Mouse (Mus musculus) urinary bladder, postnatal 25 days (tissue): Measurements from ENCODE around the gene Sv2a.
"Not testable (repeated sequence)": the region's sequence is repeated elsewhere in the genome, so short reads cannot be mapped to it uniquely, and the experiment has no call there.

Experiments used
- DNase-seq: peaks from one replicate; pipeline ENCODE4 v3.0.0; 2022; ENCODE audit warnings: low spot score

The Sv2a gene

DNA sequence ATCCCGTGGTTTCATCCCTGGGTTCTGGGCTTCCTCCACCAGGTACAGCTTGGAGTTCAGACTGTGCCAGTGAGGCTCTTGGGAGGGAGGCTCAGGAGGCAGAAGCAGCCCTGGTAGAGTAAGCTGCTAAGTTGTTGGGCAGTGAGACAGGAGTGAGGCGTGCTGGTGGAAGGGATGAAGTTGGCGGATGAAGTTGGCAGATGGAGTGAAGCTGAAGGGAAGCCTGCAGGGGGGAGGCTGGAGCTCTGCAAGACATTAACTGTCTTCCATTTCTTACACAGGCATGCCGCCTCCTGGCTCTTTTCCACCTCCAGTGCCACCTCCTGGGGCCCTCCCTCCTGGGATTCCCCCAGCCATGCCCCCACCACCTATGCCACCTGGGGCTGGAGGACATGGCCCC is 6.9 kb upstream of the Sv2a start:
- DNase-seq = not testable (repeated sequence)

DNA sequence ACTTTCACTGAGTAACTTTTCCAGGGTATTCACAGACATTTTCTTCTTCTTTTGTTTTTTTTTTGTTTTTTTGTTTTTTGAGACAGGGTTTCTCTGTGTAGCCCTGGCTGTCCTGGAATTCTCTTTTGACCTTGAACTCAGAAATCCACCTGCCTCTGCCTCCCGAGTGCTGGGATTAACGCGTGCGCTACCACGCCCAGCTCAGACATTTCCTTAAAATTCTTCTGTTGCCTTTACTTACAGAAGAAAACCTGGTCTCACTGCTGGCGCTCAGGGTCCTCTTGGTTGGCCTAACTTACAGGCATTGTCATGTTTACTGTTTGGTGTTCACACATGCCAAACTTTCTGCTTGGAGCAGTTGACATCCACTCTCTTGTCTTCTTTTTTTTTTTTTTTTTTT is 5.7 kb upstream of the Sv2a start:
- no peak for DNase-seq

DNA sequence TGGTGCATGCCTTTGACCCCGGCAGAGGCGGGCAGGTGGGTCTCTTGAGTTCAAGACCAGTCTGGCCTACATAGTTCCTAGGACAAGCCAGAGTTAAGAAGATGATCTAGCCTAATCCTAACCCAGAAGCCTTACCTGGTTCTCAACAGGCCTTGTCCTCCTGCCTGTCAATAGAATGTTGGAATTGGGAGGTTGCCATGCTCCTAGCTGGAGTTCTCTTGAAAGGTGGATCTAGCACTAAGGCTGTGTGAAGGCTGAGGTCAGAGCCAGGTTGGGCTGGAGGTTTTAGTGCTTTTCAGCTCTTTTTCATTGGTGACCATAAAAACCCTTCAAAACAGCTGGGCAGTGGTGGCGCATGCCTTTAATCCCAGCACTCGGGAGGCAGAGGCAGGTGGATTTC is 2.5 kb upstream of the Sv2a start:
- no peak for DNase-seq

DNA sequence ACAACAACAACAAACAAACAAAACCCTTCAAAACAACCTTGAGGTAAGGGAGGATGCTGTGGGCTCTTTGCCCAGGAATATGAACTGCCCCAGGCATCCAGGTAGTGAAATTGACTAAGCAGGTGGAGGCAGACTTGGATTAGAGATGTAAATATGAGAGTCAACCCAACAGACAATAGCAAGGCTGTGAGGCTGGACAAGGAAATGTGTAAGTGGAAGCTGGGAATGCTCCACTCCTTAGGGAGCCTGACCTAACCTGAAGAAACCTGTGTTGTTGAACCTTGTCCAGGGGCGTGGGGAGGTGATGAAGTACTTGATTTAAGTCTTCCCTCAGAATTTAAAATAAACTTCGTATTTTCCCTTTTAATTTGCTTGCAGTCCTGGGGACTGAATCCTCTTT is 2.0 kb upstream of the Sv2a start:
- DNase-seq = no peak

DNA sequence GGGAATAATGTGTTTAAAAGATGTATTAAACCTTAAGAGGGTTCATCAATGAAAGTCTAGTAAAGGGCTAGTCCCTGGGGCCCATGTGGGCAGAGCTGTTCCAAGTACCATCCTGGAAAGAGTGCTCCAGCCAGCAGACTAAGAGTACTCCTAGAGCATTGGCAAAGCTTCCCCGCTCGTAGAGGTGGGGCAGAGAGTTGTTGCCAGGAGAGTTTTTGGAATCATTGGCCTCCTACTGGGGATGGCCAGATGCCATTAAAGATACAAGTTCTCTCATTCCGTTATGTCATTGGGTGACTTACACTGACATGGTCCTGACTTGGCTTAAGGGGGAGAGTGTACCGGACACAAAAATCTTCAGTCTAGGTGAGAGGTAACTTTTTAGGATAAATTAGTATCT is 1.4 kb upstream of the Sv2a start:
- DNase-seq = no peak

DNA sequence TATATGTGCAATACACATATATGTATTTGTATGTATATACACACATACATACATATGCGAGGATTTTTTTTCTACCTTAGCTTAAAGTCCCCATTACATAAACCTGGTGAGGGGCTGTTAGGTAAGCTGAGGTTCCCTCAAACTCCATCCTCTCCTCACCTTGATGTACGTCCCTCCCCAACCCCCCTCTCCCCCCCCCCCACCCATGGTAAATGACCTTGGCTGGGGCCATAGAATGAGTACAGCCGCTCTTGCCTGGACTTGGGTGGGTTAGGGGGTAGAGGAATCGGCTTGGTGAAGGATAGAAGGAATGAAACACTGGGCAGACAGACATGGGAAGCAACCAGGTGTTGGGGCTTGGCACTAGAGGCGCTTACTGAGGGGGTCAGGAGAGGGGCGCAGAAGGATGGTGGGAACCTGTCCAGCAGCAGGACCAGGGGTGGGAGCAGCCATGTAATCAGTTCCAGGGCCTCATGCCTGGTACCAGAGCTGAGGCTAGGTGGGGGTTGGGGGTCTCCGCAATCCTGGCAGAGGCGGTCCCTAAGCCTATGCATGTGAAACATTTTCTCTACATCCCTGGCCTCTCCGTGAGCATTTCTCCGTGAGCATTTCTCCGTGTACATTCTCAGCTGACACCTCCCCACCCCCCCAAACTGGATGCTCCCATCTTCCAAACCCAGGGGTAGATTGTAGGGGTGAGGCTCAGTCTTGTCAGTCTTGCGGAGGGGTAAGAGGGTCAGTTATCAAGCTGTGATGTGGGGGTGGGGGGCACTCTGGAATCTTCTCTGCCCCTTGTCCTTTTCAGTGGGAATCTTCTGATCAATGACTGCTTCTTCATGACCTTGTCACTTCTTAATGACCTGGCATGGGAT is 795 bp downstream of the Sv2a start:
- no peak for DNase-seq

DNA sequence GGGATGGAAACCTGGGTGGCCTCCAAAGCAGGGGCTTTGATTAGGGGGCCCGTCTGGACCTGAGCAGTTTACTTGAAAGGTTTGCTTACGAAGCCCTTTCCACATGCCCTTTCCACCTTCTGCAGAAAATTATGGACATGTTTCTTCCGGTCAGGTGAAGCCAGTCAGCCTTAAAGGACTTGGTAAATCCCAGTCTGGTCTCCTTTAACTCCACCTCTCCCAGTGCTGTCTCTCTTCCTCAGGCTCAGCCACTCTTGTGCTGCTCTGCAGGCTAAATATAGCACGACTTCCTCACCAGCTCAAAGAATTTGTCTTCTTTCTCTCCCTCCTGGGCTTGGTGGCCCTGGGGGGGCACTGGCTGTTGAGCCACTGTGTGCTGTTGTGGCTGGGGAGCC is 1.4 kb downstream of the Sv2a start:
- DNase-seq = no peak

DNA sequence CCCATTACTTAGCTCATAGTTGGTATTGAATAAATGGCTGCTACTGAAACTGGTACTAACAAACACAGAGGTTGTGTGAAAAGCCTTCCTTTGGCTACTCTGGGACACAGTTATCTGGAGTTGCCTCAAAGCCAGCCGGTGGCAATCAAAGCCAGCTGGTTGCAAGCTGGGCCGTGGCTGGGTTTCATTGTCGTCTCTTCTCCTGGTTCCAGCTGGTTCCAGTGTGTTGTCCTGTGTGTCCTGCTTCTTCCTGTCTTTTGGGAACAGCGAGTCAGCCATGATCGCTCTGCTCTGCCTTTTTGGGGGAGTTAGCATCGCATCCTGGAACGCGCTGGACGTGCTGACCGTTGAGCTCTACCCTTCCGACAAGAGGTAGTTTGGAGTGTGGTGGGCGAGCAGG is 12.0 kb downstream of the Sv2a start:
- DNase-seq = no peak

DNA sequence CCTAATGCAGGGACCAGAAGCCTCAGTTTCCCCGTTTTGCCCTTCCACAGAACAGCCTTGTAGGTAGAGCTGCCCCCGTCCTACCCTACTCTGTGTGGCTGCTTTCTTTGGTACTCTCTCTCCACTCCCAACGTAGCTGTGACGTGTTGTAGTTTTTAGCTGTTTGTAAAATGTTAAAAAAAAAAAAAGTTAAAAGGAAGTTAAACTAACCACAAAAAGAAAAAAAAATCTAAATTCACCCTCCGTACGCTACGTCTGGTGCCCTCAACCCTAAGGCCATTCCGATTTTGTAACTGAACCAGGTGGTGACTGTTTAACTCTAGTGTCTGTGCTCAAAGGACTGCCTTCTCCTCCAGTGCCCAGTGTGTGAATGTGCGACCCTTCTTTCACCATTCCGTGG is 14.0 kb downstream of the Sv2a start:
- DNase-seq = no peak

DNA sequence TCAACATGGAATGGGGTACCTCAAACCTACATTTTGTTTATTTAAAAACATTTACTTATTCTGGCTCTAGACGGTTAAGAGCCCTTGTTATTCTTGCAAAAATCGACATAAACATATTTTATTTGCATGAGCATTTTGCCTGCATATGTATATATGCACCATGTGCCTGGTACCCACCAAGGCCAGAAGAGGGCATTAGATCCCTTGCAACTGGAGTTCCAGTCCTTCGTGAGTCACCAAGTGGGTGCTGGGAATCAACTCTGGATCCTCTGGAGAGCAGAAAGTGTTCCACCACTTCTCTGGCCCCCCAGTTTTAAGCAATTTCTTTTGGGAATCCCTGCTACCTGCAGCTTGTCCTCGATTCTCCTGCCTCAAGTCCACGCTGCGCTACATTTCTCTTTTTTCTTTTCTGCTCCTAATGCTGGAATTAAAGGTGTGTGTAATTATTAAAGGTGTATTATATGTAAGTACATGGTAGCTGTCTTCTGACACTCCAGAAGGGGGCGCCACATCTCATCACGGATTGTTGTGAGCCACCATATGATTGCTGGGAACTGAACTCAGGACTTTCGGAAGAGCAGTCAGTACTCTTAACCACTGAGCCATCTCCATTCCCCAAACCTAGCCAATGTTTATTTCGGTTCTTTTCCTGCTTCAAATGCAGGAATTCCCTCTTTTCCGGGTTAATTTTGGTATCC is 14.8 kb downstream of the Sv2a start:
- no peak for DNase-seq

DNA sequence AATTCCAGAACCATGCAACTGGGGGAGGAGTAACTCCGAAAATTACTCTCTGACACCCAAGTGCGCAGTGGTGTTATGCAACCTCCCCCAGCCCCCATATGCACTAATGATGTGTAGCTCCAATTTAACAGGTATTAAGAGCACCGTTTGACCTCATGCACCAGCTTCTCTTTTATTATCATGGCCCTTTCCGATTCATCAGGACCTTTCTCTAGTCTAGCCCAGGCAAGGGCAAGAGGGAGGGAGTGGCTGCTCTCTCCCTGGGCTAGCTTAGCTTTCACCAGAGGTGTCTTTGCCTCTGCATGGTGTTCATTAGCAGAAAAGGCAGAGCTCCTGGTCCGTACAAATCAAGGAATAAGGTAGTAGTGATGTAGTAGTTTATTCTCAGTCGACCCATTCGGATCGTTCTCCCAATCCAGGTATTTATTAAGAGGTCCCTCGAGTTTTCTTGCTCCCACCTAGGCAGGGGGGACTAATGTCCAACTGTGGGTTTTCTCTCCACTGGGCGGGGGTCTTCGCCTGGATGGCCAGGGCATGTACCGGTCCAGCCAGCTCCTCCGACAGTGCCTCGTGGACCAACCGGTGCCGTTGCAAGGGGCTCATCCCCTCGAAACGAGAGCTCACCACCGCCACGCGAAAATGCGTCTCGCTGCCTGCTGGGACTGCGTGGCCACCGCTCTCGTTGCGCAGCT is 15.6 kb downstream of the Sv2a start:
- no peak for DNase-seq

DNA sequence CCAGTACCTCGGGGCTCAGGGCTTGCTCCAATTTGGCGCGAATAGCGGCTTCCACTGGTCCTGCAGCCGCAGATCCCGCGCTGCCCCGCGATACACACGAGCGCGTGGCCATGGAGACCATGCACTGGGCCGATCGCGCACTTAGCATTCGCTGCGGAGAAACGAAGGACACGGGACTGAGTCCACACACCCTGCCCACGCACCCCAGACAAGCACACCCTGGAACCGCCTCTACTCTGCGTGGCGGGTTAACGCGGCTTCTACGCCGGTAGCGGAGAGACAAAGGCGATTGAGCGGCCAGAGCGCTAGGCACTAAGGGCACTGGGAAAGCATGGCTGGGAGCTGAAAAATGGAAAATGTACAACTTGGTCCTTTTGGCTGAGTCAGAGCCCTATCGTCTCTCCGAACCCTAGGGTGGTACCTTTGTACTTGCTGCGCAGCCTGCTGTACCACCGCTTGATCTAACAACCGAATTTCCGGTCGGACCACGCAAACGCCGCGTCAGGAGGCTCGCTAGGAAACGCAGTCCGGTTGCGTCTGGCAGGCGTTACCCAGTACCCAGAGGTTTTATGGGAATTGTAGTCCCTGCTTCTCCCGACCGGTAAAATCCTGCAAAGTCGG is 16.3 kb downstream of the Sv2a start:
- DNase-seq = peak; percentile 72

DNA sequence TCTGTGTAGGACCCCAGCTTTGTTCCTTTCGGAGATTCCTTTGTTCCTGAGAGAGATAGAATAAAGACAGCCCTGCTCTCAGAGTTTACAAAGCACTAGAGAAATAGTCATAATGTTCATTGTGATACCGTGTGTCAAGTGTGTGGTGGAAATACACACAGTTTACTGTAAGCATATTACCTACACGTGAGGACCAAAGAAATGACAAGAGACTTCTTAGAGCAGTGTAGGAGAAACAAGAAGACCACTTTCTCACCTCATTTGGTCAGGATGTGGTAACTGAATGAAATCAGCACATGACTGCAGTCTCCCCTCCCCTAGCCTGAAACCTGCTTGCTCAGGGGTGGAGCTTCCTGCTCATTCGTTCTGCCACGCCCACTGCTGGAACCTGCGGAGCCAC is 17.2 kb downstream of the Sv2a start:
- no peak for DNase-seq

DNA sequence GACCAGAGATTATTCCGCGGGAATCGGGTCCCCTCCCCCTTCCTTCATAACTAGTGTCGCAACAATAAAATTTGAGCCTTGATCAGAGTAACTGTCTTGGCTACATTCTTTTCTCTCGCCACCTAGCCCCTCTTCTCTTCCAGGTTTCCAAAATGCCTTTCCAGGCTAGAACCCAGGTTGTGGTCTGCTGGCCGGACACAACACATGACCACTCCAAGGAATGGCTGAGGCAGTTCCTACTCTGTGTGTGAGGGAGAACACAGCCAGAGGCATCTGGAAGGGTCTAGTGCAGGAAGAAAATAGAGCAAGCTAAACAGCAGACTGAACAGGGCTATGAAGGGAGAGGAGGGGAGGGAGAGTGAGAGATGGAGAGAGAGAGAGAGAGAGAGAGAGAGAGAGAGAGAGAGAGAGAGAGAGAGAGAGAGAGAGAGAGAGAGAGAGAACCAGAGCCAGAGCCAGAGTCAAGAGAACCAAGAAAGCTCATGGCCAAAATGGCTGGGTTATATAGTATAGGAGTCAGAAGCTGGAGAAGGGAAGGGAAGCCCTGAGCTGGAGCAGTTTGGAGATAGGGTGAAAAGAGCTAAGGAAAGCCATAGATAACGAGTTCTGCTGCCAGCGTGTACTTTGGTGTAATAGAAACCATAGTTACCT is 17.8 kb downstream of the Sv2a start:
- DNase-seq = not testable (repeated sequence)

DNA sequence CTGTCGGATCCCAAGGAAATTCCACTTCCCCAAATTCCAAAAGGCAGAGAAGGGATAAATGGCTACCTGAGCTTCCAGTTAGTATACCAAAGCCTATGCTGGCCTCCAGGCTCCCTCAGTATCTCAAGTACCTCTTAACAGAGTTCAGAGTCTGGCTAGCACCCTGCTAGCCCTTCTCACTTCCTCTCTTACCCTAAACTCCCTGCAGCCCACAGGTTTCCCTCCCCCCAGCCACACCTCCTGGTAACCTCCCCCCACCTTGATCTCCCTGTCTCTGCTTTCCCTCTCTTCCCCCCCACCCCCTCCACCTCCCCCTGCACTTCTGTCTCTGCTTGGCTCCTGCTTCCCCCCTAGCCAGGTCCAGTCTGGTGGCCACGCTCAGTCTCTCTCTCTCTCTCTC is 18.8 kb downstream of the Sv2a start:
- DNase-seq = no peak

DNA sequence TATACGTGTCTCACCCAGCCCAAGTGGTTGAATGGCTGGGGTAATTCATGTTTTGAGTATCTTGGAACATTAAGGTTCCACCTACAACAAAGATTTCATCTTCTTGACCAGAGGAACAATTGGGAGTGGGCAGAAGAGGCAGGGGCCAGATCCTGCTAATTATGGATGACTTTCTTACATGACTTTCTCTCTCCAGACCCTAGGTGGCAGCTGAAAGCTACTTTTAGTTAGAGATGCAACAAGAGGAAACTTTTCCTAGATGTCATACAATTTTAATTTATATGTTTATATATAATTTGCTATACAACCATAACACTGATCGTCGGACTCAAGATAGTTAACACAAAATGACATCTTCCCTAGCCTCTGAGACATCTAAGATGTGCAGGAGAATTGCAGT is 26.9 kb downstream of the Sv2a start:
- no peak for DNase-seq

DNA sequence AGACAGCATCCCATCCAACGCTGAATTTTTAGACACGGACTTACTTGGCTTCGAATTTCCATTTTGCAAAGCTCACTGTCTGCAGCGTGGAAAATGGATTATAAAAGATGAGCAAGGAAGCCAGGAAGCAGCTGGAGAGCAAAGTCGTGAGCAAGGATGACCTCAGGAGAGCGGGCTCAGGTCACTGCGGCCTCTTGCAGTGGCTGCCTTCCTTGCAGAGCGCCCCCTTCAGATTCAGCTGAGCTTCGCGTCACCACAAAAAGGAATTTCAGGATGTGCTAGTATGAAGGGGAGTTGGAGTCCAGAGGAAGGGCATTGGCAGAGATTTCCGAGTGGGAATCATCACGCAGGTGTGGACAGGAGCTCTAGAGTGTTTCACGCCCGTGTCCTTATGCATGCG is 28.3 kb downstream of the Sv2a start:
- DNase-seq = no peak

DNA sequence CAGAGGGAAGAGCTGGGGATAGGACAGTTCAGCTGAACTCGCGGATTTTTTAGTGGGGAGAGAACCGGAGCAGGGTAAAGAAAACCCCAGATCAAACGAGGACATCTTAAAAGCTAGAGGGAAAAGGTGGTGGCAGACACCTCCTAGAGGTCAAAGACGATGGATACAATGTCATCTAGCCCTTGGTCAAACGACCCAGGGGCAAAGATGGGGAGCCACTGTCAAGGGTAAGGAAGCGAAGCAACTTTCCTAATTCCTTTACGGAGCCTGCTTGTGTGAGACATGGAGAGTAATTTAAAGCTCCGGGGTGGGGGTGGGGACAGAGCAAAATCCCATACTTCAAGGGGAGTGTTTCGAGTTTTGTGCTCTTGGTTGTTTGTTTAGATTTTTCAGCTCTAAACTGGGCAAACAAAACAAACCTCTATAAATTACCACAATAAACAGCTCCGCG is 38.3 kb downstream of the Sv2a start:
- DNase-seq = no peak

DNA sequence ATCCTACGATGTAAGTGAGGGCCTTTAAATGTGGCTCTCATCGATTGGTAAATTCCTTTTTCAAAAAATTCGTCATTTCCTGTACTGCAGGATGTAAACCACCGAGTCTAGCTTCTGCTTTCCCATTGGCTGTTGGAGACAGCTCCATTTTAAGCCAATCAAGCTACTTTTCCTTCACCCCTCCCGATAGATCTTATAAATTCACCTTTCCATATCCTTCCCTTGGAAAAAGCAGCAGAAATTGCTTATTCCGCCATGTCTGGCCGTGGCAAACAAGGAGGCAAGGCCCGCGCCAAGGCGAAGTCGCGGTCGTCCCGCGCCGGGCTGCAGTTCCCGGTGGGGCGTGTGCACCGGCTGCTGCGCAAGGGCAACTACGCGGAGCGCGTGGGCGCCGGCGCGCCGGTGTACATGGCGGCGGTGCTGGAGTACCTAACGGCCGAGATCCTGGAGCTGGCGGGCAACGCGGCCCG is 38.7 kb downstream of the Sv2a start, which contains the start of the genes Bola1 and Hist2h2ab:
Gene Bola1, minus strand, starts transcription at position 49 of the 470 bp plus-strand sequence.
Gene Hist2h2ab, plus strand, starts transcription at position 205 of the 470 bp plus-strand sequence.
- DNase-seq = peak; percentile 56

DNA sequence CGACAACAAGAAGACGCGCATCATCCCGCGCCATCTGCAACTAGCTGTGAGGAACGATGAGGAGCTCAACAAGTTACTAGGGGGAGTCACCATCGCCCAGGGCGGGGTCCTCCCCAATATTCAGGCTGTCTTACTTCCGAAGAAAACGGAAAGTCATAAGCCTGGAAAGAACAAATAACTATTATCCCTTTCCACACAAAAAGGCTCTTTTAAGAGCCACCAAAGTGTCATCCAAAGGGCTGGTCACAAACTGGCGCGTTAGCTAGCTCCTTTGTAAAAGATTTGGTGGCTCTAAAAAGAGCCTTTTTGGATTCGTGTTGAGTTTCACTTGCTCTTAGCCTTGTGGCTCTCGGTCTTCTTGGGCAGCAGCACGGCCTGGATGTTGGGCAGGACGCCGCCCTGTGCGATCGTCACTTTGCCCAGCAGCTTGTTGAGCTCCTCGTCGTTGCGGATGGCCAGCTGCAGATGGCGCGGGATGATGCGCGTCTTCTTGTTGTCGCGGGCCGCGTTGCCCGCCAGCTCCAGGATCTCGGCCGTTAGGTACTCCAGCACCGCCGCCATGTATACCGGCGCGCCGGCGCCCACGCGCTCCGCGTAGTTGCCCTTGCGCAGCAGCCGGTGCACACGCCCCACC is 39.3 kb downstream of the Sv2a start:
- DNase-seq = peak; percentile 19
